Mouse (Mus musculus): Measurements from ENCODE around the gene Nedd4. TPM values are rescaled to one million over a fixed set of nuclear protein-coding genes. Genes with fewer than 3 reads are reported as not detected.

The Nedd4 gene
- total and polyA plus RNA-seq, 3 experiments, result 167 to 583 (median 216) TPM

DNA sequence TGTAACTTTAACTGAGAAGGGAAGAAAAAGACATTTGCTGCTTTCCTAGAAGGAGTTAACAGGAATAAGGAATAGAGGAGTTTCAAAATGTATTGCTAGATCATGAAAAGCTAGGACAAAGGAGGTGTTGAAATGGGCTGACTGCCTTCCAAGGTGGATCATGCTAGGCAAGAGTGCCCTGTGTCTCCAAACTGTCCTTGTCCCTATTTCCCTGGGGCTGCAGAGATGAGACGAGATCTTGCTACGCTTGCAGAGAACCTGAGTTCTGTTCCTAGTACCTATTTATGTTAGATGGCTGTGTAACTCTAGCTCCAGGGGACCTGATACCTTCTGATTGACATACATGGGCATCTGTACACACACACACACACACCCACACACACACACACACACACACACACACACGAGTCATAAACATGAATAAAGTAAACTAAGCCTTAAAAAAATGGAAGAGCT, 13.6 kb downstream of the Nedd4 start:
- TF ChIP-seq MYB (IDR thresholded peaks at IDR 0.05; ENCODE audit: low read depth, low read length) (no peak), TBP (IDR thresholded peaks at IDR 0.05; ENCODE audit: low read depth, low read length) (no peak), CTCF (IDR thresholded peaks at IDR 0.05 in 2 of 3, conservative IDR thresholded peaks at IDR 0.05 in 1 of 3; ENCODE audit: control insufficient read depth in 1 of 3, insufficient read depth in 1 of 3, low read depth in 2 of 3, low read length in 3 of 3, poor library complexity in 1 of 3, severe bottlenecking in 1 of 3) (no peak), GATA1 (IDR thresholded peaks at IDR 0.05; ENCODE audit: low read depth, low read length) (no peak), NRF1 (IDR thresholded peaks at IDR 0.05; ENCODE audit: insufficient read depth, low read depth, low read length, poor library complexity, severe bottlenecking) (no peak), BHLHE40 (IDR thresholded peaks at IDR 0.05; ENCODE audit: borderline replicate concordance, low read depth, low read length) (no peak), POLR2A (IDR thresholded peaks at IDR 0.05; ENCODE audit: control insufficient read depth in 1 of 2, insufficient read depth in 1 of 2, low read depth in 1 of 2, low read length in 2 of 2, poor library complexity in 1 of 2) (no peak), ZMIZ1 (IDR thresholded peaks at IDR 0.05; ENCODE audit: low read depth, low read length) (no peak), UBTF (IDR thresholded peaks at IDR 0.05; ENCODE audit: borderline replicate concordance, insufficient read depth, low read depth, low read length) (no peak), ZKSCAN1 (IDR thresholded peaks at IDR 0.05; ENCODE audit: low read depth, low read length) (no peak), SMC3 (IDR thresholded peaks at IDR 0.05; ENCODE audit: low read depth, low read length) (no peak), HCFC1 (IDR thresholded peaks at IDR 0.05; ENCODE audit: low read depth, low read length) (no peak), RCOR1 (IDR thresholded peaks at IDR 0.05; ENCODE audit: low read depth, low read length) (no peak), TCF12 (IDR thresholded peaks at IDR 0.05; ENCODE audit: low read depth, low read length) (no peak), RAD21 (IDR thresholded peaks at IDR 0.05; ENCODE audit: low read depth, low read length) (no peak), SIN3A (IDR thresholded peaks at IDR 0.05; ENCODE audit: low read length) (no peak), GABPA (IDR thresholded peaks at IDR 0.05; ENCODE audit: low read depth, low read length) (no peak), E2F4 (IDR thresholded peaks at IDR 0.05; ENCODE audit: borderline replicate concordance, low read depth, low read length) (no peak), KAT2A (conservative IDR thresholded peaks at IDR 0.05; ENCODE audit: low read depth, low read length) (no peak), ETS1 (IDR thresholded peaks at IDR 0.05; ENCODE audit: low read depth, low read length) (no peak)
- no peaks in the 10 kb centered on the region for H3K9me3 ChIP-seq (replicated peaks; ENCODE audit: insufficient read depth, low read length)
- DNase-seq (ENCODE audit: low read depth, low spot score), result no peak
- H3K4me1 ChIP-seq (ENCODE audit: control insufficient read depth in 1 of 2, insufficient read depth in 2 of 2, low read length in 2 of 2), result no peaks in the 10 kb centered on the region
- no peak overlapping the region for H3K9ac ChIP-seq (ENCODE audit: control insufficient read depth, low read depth, low read length, poor library complexity, severe bottlenecking)
- no peak overlapping the region for H3K27ac ChIP-seq (ENCODE audit: control insufficient read depth, low read depth, low read length)
- no peaks in the 10 kb centered on the region for H3K27me3 ChIP-seq (ENCODE audit: control insufficient read depth in 1 of 2, insufficient read depth in 2 of 2, low read length in 2 of 2)
- peaks cover 6 to 54% of the 10 kb centered on the region in 2 experiments for H3K36me3 ChIP-seq (ENCODE audit: control insufficient read depth in 1 of 2, insufficient read depth in 2 of 2, low read length in 2 of 2)
- H3K4me3 ChIP-seq (ENCODE audit: control insufficient read depth in 1 of 2, insufficient read depth in 1 of 2, low read depth in 2 of 2, low read length in 2 of 2), result no peak overlapping the region
- no peaks in the 10 kb centered on the region; the same call in 1 of the 2 replicates for H3K79me2 ChIP-seq (ENCODE audit: control insufficient read depth, insufficient read depth, low read length, poor library complexity)

GRCm38 (mm10) chr9:72677659-72678058, 15.5 kb downstream of the Nedd4 start:
- H3K9me3 ChIP-seq (replicated peaks; ENCODE audit: insufficient read depth, low read length), result no peaks in the 10 kb centered on the region
- no peak overlapping the region for H3K9ac ChIP-seq (ENCODE audit: control insufficient read depth, low read depth, low read length, poor library complexity, severe bottlenecking)
- H3K4me1 ChIP-seq (ENCODE audit: control insufficient read depth in 1 of 2, insufficient read depth in 2 of 2, low read length in 2 of 2), result no peaks in the 10 kb centered on the region; a peak in 1 of 4 replicates
- DNase-seq (ENCODE audit: low read depth, low spot score), result no peak
- H3K27ac ChIP-seq (ENCODE audit: control insufficient read depth, low read depth, low read length), result no peak overlapping the region
- H3K27me3 ChIP-seq (ENCODE audit: control insufficient read depth in 1 of 2, insufficient read depth in 2 of 2, low read length in 2 of 2), result no peaks in the 10 kb centered on the region
- TF ChIP-seq ETS1 (IDR thresholded peaks at IDR 0.05; ENCODE audit: low read depth, low read length) (no peak), TBP (IDR thresholded peaks at IDR 0.05; ENCODE audit: low read depth, low read length) (peak; percentile 51)
- H3K79me2 ChIP-seq (ENCODE audit: control insufficient read depth, insufficient read depth, low read length, poor library complexity), result peaks cover 3% of the 10 kb centered on the region; the same call in 1 of the 2 replicates
- peaks cover 13 to 47% of the 10 kb centered on the region in 2 experiments for H3K36me3 ChIP-seq (ENCODE audit: control insufficient read depth in 1 of 2, insufficient read depth in 2 of 2, low read length in 2 of 2)
- no peak overlapping the region for H3K4me3 ChIP-seq (ENCODE audit: control insufficient read depth in 1 of 2, insufficient read depth in 1 of 2, low read depth in 2 of 2, low read length in 2 of 2)
